Mouse (Mus musculus) thymus, adult 2 months (tissue): Measurements from ENCODE around the gene Hist1h2aa.

Experiments used
- CTCF ChIP-seq: fragments of 200-500 bp; IDR thresholded peaks from 2 replicates; pipeline ENCODE4 v1.5.1; 2012; ENCODE audit warnings: mild to moderate bottlenecking, control low read depth, low read length, moderate library complexity, borderline replicate concordance; ENCODE audit not compliant: control insufficient read depth, poor library complexity, insufficient read depth; ENCODE audit errors: extremely low read depth
- POLR2A ChIP-seq: fragments of 200-500 bp; IDR thresholded peaks from 2 replicates; pipeline ENCODE4 v1.6.1; 2012; ENCODE audit warnings: mild to moderate bottlenecking, low read length, control low read depth, moderate library complexity; ENCODE audit not compliant: control insufficient read depth, poor library complexity, insufficient read depth; ENCODE audit errors: extremely low read depth

GRCm38 (mm10) chr13:23938699-23939098 lies 4.4 kb downstream of the Hist1h2aa start:
- TF ChIP-seq CTCF (no peak), POLR2A (no peak)
